Mouse (Mus musculus) hindbrain, embryonic 10.5 days (tissue): Measurements from ENCODE around the gene Fam222a. TPM values are rescaled to one million over a fixed set of nuclear protein-coding genes. Genes with fewer than 3 reads are reported as not detected.
A peak's percentile ranks its signal among the peaks of the same experiment; 100 is the strongest.

Source experiments
- DNase-seq: peaks from one replicate; pipeline ENCODE4 v3.0.0-alpha.2; 2017; ENCODE audit warnings: low spot score
- H3K27ac ChIP-seq: fragments of 300-500 bp; sonication (generic); 2 replicates; pipeline ENCODE4 v1.5.1; 2016; ENCODE audit warnings: mild to moderate bottlenecking, moderate library complexity
- H3K27me3 ChIP-seq: fragments of 300-500 bp; sonication (generic); 2 replicates; pipeline ENCODE4 v1.6.1; 2016; ENCODE audit warnings: mild to moderate bottlenecking; ENCODE audit not compliant: poor library complexity, insufficient read depth, severe bottlenecking
- H3K36me3 ChIP-seq: fragments of 300-500 bp; sonication (generic); 2 replicates; pipeline ENCODE4 v1.6.1; 2016; ENCODE audit warnings: mild to moderate bottlenecking, moderate library complexity
- H3K4me1 ChIP-seq: fragments of 300-500 bp; sonication (generic); replicated peaks from 2 replicates; pipeline ENCODE4 v1.6.1; 2016; ENCODE audit warnings: mild to moderate bottlenecking
- H3K4me3 ChIP-seq: fragments of 300-500 bp; sonication (generic); 2 replicates; pipeline ENCODE4 v1.5.1; 2016; ENCODE audit warnings: mild to moderate bottlenecking, moderate library complexity
- H3K9me3 ChIP-seq: fragments of 300-500 bp; sonication (generic); 2 replicates; pipeline ENCODE4 v1.6.1; 2016; ENCODE audit warnings: mild to moderate bottlenecking, moderate library complexity
- WGBS: fragments of 180-500 bp; shearing (Covaris S2); methylation state at CpG from one replicate; pipeline ENCODE4 v1.1.7; 2016; 5-methylcytosine and 5-hydroxymethylcytosine counted together
- polyA plus RNA-seq: library from polyadenylated mRNA; unstranded; fragments of >200 nt; fragmentation: Nextera tagmentation; extraction: Ambion mirVana; gene quantifications from 2 replicates; pipeline ENCODE4 v1.2.1, GENCODE M21; 2016

Fam222a gene
- polyA plus RNA-seq, 1 experiment from 2014 or later: 6.5 TPM

DNA sequence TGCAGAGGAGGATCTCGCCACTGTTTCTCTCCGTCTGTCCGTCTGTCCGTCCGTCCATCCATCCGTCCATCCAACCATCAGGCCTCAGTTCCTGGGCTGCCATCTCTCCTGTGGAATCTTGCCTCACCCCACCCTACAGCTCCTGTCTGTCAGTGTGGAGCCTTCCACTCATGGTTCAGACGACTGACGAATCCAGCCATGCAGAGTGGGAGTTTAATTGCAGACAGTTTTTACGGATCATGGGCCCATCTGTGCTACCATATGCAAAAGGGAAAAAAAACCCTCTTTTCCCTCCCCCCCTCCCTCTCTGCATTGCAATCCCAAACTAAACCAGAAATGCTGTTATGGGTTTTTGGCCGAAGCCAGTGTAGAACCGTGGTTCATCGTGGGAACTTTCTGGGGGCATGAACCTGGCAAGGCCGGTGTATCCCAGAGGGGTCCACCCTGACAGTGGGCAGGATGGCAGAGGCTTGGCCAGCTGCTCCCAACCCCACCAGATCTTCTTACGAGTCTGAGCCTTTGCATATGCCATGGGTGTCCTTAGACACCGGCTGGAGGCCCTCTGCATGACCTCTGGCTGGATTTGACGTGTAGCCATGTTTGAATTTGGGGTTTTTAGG, 8.3 kb downstream of the Fam222a start:
- Histone ChIP-seq H3K27me3 (peaks cover 42% of the 10 kb centered on the region), H3K27ac (peak overlapping the region; percentile 71; the same call in 1 of the 2 replicates), H3K4me3 (no peak overlapping the region), H3K4me1 (peaks cover 94% of the 10 kb centered on the region), H3K9me3 (no peaks in the 10 kb centered on the region), H3K36me3 (peaks cover 16% of the 10 kb centered on the region)
- no peak for DNase-seq
- WGBS: 86% methylated on average over 16 of the region's 16 CpGs

DNA sequence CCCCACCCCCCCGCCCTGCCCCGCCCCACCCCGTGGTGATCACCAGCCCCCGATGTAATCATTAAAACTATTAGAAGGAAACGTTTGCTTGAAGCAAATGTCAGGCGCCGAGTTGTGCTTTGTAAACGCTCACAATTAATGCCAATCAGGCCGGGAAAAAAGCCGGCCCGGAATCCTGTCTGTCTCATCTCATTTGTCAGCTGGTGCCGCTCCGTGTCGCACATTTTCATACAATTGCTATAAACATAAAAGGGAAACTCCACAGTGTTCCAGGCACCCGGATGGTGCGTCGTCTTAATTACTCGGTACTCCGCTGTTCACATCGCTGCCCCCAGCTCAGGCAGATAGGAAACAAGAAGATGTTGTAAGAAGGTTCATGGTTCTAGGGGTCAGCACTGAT, 10.5 kb downstream of the Fam222a start:
- DNase-seq: no peak
- H3K4me3 ChIP-seq: no peak overlapping the region
- peaks cover 92% of the 10 kb centered on the region for H3K4me1 ChIP-seq
- peaks cover 29% of the 10 kb centered on the region for H3K27me3 ChIP-seq
- H3K36me3 ChIP-seq: peaks cover 20% of the 10 kb centered on the region
- 61% methylated on average over 20 of the region's 20 CpGs for WGBS
- H3K27ac ChIP-seq: peak overlapping the region; percentile 75
- H3K9me3 ChIP-seq: no peaks in the 10 kb centered on the region

DNA sequence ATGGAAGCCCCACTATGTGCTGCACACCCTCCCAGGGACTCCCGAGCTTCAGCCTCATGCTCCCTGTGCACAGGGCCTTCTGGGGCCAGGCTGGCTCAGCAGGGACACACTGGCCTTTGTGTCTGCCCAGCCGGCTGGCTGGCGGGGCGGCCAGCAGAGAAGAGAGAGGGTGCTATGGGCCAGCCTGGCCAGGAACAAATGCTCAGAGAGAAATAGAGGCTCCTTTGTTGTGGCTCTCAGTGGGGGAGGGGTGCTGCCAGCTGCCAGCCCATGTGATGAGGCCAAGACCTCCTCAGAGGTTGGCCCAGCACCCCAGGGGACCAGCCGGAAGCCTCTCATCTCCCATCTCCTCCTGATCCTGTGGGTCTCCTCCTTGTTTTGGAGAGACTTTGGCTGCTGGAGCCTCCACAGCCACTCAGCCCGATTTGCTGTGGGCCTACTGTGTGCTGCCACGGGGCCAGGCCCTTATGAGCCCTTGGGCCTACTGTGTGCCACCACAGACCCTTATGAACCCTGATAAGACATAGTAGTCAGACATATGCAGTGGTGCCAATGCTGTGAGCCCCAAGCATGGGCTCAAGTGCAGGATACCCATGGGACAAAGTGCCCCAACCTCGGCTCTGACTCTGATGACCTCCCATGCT, 12.0 kb downstream of the Fam222a start:
- no peak overlapping the region; the same call in 1 of the 2 replicates for H3K4me3 ChIP-seq
- WGBS: 55% methylated on average over 8 of the region's 8 CpGs
- peaks cover 16% of the 10 kb centered on the region for H3K27me3 ChIP-seq
- peaks cover 92% of the 10 kb centered on the region for H3K4me1 ChIP-seq
- no peaks in the 10 kb centered on the region for H3K9me3 ChIP-seq
- peak overlapping the region; percentile 85 for H3K27ac ChIP-seq
- peaks cover 20% of the 10 kb centered on the region for H3K36me3 ChIP-seq
- peak; percentile 56 for DNase-seq

DNA sequence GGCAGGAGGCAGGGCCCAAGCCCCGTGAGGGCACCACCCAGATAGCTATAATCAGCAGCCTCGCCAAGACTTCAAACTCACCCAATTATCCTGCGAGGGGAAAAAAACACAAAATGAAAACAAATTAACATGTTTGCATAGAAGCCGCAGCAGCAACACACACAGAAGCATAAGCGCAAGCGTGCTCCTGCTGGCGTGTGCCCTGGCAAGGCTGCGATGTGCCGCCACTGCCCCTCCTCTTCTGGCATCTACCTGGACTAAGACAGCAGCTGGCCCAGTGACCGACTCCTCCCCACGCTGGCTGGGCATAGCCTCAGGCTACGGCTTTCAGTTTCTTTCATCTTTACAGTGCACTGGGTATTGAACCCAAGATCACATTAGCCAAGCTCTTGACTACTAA, 13.7 kb downstream of the Fam222a start:
- no peak for DNase-seq
- no peaks in the 10 kb centered on the region for H3K9me3 ChIP-seq
- no peak overlapping the region for H3K4me3 ChIP-seq
- peaks cover 7% of the 10 kb centered on the region for H3K27me3 ChIP-seq
- H3K36me3 ChIP-seq: peaks cover 20% of the 10 kb centered on the region
- peaks cover 92% of the 10 kb centered on the region for H3K4me1 ChIP-seq
- WGBS: 79% methylated on average over 12 of the region's 12 CpGs
- H3K27ac ChIP-seq: peak overlapping the region; percentile 66

DNA sequence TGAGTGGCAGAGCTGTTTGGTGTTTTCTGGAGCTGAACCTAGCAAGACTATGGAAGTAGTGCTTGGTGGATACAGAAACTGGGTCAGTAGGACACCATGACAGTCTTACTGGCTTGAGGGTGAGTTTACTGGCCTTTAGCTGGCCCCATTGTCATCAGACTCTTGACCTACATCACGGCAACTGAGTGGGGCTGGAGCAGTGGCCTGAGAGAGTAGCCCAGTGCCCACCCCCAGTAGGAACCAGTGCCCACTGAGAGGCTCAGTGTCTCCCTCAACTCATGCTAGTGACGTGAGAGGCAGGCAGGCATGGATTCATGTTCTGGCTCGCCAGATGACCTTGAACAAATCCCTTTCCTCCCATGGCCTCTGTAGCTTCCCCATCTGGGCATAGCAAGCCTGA, 15.2 kb downstream of the Fam222a start:
- DNase-seq: no peak
- Histone ChIP-seq H3K9me3 (no peaks in the 10 kb centered on the region), H3K36me3 (peaks cover 15% of the 10 kb centered on the region), H3K27me3 (peaks cover 9% of the 10 kb centered on the region), H3K27ac (peak overlapping the region; percentile 83), H3K4me3 (no peak overlapping the region), H3K4me1 (peaks cover 90% of the 10 kb centered on the region)
- 78% methylated on average over 3 of the region's 3 CpGs for WGBS

DNA sequence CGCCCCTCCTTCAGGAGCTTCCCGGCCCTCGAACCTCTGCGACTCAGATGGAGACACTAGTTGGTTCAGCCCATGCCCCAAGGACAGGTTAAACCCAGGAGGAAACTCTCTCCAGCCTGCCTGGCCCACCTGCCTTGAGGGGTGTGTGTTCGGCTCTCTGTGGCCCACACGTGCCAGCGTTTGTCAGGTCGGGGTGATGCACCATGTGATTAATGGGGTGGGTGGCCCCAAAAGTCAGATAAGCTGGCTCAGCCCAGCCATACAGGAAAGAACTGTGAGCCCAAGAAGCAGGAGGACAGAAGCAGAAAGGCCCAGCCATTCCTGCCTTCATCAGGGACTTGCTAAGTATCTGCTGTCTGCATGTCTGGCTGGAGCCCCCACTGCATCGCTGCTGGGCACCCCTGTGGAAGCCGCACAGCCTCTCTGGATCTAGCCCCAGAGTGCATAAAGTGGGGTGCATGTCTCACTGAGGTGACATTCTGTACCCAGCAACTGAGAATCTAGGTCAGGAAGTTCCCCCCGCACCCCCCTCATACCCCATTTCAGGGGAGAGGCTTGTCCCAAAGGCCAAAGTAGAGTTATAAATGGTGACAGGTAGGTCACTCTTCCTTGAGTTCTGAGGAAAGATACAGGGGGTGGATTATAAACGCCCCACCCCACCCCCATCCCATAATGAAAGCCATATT, 15.8 kb downstream of the Fam222a start:
- H3K36me3 ChIP-seq: peaks cover 15% of the 10 kb centered on the region
- peaks cover 90% of the 10 kb centered on the region for H3K4me1 ChIP-seq
- DNase-seq: no peak
- no peaks in the 10 kb centered on the region for H3K9me3 ChIP-seq
- 78% methylated on average over 12 of the region's 12 CpGs for WGBS
- H3K4me3 ChIP-seq: no peak overlapping the region; the same call in 1 of the 2 replicates
- H3K27me3 ChIP-seq: peaks cover 9% of the 10 kb centered on the region
- peak overlapping the region; percentile 83 for H3K27ac ChIP-seq

DNA sequence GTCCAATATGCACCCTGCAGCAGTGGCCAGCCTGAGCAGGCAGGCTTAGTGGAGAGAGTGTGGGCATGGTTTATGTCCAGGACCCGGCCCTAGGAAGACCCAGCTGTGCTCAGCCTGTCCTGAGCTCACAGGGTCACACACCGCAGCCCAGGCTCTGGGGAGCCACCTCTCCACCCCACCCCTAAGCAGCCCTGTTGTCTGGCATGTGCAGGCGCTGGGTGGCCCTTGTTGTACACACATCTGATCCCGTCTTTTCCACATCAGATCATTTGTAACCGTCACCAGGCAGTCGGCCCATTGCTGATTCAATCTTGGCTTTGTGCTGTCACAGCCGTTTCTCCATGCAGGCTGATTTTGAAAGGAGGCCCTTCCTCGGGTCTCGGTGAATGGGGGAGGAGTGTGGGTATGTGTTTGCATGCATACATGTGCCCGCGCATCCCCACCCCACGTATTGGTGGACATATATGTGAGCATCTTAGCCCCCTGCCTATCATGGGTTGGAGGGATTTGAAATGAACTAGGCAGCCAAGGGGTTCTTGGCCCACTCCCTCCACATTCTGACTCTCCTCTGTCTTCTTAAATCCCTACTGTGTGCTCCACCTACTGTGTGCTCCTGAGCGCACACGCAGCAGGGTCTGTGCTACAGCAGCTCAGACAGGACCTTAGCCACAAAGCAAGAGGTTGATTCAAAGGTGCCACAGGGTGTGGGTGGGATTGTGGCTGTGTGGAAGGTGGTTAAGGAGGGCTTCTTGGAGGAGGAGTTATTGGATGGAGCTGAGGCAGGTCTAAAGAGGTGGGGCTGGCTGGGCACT, 16.7 kb downstream of the Fam222a start:
- peak; percentile 33 for DNase-seq

DNA sequence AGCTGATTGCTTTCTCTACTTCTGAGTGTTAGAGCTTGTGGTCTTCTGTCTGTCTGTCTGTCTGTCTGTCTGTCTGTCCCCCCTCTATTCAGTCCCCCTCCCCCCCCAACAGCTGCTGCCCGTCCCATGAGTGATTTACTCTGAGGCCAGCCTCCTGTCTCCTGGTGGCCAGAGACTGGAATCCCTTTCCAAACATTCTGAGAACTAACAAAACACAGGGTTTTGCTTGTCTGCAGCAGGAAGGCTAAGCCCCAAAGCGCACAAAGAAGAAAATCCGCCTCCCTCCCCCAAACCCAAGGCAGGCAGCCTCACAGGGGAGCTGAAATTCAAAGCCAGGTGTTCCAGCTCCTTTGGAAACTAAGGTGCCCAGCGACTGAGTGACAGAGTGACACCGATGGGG, 17.9 kb downstream of the Fam222a start:
- Histone ChIP-seq H3K27me3 (peaks cover 9% of the 10 kb centered on the region), H3K27ac (peak overlapping the region; percentile 83), H3K9me3 (no peaks in the 10 kb centered on the region), H3K4me3 (no peak overlapping the region; the same call in 1 of the 2 replicates), H3K4me1 (peaks cover 96% of the 10 kb centered on the region), H3K36me3 (0 out of 2 replicates have a peak, but pooled peaks cover 4% of the 10 kb centered on the region)
- 8% methylated on average over 5 of the region's 5 CpGs for WGBS
- no peak for DNase-seq

More for the DNA sequence above, 16.7 kb downstream of the Fam222a start:
- Histone ChIP-seq H3K27ac (peak overlapping the region; percentile 83), H3K9me3 (no peaks in the 10 kb centered on the region), H3K27me3 (peaks cover 9% of the 10 kb centered on the region), H3K4me1 (peaks cover 93% of the 10 kb centered on the region), H3K36me3 (peaks cover 13% of the 10 kb centered on the region), H3K4me3 (peak overlapping the region; percentile 13; the same call in 1 of the 2 replicates)
- WGBS: 33% methylated on average over 14 of the region's 14 CpGs

DNA sequence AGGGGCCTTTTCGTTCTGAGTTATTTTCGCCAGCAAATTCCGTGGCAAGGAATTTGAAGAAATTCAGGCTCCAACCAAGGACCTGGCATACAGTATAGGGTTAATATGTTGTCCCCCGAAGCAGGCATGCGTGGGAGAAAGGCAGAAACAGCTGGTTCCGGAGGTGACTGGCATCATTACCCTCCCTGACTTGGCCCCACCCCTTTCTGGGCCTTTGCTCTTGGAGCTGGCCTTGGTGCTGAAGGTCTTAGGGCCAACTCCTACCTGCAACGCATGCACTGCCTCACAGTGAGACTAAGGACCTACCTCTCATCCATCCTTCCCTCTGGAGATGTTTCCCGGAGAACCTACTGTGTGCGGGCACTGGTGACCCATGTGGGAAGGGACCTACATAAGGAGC, 20.1 kb downstream of the Fam222a start:
- H3K36me3 ChIP-seq: no peaks in the 10 kb centered on the region

DNA sequence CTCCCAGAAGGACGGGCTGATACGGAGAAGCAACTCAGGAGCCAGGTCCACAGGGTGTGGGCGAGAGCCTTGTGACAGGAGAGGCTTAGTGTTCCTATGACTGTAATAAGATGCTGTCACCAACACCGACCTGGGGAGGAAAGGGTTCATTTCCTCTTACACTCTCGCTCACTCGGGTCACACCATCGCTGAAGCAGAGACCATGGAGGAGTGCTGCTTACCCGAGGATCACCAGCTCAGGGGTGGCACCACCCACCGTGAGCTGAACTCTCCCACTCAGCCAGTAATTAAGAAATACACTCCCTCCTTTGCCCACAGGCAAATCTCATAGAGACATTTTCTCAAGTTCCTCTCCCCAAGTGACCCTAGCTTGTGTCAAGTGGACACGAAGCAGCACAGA, 20.6 kb downstream of the Fam222a start:
- H3K4me1 ChIP-seq: peaks cover 99% of the 10 kb centered on the region
- H3K27ac ChIP-seq: peak overlapping the region; percentile 83
- no peaks in the 10 kb centered on the region for H3K36me3 ChIP-seq
- DNase-seq: no peak
- no peaks in the 10 kb centered on the region for H3K9me3 ChIP-seq
- H3K27me3 ChIP-seq: peaks cover 10% of the 10 kb centered on the region
- H3K4me3 ChIP-seq: no peak overlapping the region
- WGBS: 64% methylated on average over 10 of the region's 10 CpGs

More for the DNA sequence above, 20.1 kb downstream of the Fam222a start:
- no peaks in the 10 kb centered on the region for H3K9me3 ChIP-seq
- DNase-seq: peak; percentile 53
- no peak overlapping the region for H3K4me3 ChIP-seq
- WGBS: 46% methylated on average over 9 of the region's 9 CpGs
- peaks cover 99% of the 10 kb centered on the region for H3K4me1 ChIP-seq
- peaks cover 10% of the 10 kb centered on the region for H3K27me3 ChIP-seq
- peak overlapping the region; percentile 83 for H3K27ac ChIP-seq

DNA sequence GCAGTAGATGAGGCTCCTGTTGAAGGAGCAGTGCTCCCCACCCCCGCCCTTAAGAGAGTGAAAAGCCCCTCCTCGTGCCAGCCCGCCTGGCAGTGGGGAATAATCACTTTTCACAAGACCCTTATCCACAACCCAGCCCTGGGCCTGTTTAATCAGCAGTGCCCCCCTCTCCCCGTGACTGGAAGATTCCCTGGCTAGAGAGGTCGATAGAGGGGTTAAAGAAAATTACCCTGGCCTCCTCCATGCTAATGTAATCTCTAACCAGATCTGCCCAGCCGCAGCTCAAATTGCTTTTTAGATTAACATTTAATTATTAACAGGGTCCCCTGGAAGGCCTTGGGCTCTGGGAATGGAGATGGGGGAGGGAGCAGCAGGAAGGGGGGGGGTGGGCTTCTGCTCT, 21.2 kb downstream of the Fam222a start:
- DNase-seq: no peak
- H3K36me3 ChIP-seq: peaks cover 2% of the 10 kb centered on the region; the same call in 1 of the 2 replicates
- WGBS: 47% methylated on average over 6 of the region's 6 CpGs
- peaks cover 10% of the 10 kb centered on the region for H3K27me3 ChIP-seq
- no peaks in the 10 kb centered on the region for H3K9me3 ChIP-seq
- no peak overlapping the region for H3K4me3 ChIP-seq
- H3K27ac ChIP-seq: peak overlapping the region; percentile 83
- H3K4me1 ChIP-seq: peaks cover 99% of the 10 kb centered on the region

DNA sequence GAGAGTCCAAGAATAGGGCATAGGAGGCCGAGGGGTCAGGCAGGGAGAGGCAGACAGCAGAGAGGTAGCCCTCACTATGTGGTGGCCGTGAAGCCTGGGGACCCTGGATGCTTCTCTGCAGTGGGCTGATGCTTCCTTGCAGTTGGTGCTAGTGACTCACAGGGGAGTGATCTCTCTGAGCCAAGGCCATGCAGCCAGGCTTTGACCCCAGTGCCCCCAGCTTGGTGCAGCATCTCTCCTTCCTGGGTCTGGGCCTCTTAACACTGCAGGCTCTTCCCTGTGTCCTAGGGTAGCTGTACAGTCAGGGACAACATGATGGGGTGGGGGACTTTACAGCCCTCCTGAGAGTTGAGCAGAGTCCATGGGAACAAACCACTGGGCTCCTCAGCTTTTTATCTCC, 21.6 kb downstream of the Fam222a start:
- Histone ChIP-seq H3K4me1 (peaks cover 99% of the 10 kb centered on the region), H3K27ac (peak overlapping the region; percentile 83), H3K36me3 (peaks cover 6% of the 10 kb centered on the region), H3K4me3 (no peak overlapping the region), H3K27me3 (peaks cover 10% of the 10 kb centered on the region), H3K9me3 (no peaks in the 10 kb centered on the region)
- no peak for DNase-seq
- WGBS: 72% methylated on average over 2 of the region's 2 CpGs
